Mouse (Mus musculus): ENCODE results near the gene Lrrc8b. TPM values are rescaled to one million over a fixed set of nuclear protein-coding genes. Genes with fewer than 3 reads are reported as not detected.
A peak's percentile ranks its signal among the peaks of the same experiment; 100 is the strongest.

Lrrc8b gene
- polyA plus RNA-seq, 1 experiment from 2014 or later, result 4.7 TPM

- TF ChIP-seq CTCF (IDR thresholded peaks at IDR 0.05; ENCODE audit: low read depth) (no peak), EP300 (optimal IDR thresholded peaks at IDR 0.05) (no peak)
- Histone ChIP-seq H3K9me3 (ENCODE audit: control insufficient read depth, low read length) (no peaks in the 10 kb centered on the region), H3K4me2 (replicated peaks; ENCODE audit: low read depth) (no peak overlapping the region), H3K27me3 (ENCODE audit: control insufficient read depth, insufficient read depth, low read length) (no peaks in the 10 kb centered on the region), H3K9ac (ENCODE audit: low read length) (no peak overlapping the region), H3K4me3 (ENCODE audit: low read depth, low read length) (no peak overlapping the region), H3K27ac (replicated peaks) (no peak overlapping the region), H3K4me1 (replicated peaks; ENCODE audit: control insufficient read depth, insufficient read depth) (no peaks in the 10 kb centered on the region), H3K36me3 (ENCODE audit: control insufficient read depth, insufficient read depth, low read length) (no peaks in the 10 kb centered on the region)
- DNase-seq (ENCODE audit: low spot score), result no peak
- ATAC-seq (ENCODE audit: low FRiP score, low TSS enrichment), result no peak
- 78% methylated on average over 12 of the region's 12 CpGs for WGBS
These were observed 12.8 kb downstream of the Lrrc8b start for GRCm38 (mm10) chr5:105428265-105428974.

DNA sequence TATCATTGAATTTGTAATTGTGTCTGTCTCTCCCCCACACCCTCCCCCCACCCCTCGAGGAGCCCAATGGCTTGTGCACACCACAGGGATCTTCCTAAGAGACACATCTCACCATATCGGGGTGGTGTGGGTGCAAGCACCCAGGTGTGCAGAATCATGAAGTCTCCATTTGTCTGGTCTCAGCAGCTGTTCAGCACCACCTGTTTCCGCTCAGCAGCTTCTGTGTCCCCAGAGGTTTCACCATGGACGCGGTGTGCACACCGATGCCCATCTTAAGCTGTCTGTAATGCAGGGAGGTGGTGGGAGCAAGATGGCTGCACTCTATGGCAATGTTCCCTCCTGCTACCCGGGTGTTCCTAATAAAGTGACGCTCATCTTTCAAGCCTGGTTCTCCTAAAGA is 14.6 kb downstream of the Lrrc8b start:
- Histone ChIP-seq H3K27ac (replicated peaks) (no peak overlapping the region), H3K4me1 (replicated peaks; ENCODE audit: control insufficient read depth, insufficient read depth) (no peaks in the 10 kb centered on the region), H3K27me3 (ENCODE audit: control insufficient read depth, insufficient read depth, low read length) (no peaks in the 10 kb centered on the region), H3K9me3 (ENCODE audit: control insufficient read depth, low read length) (no peaks in the 10 kb centered on the region), H3K9ac (ENCODE audit: low read length) (no peak overlapping the region), H3K4me3 (ENCODE audit: low read depth, low read length) (no peak overlapping the region), H3K36me3 (ENCODE audit: control insufficient read depth, insufficient read depth, low read length) (no peaks in the 10 kb centered on the region), H3K4me2 (replicated peaks; ENCODE audit: low read depth) (no peak overlapping the region)
- DNase-seq (ENCODE audit: low spot score) (no peak), ATAC-seq (ENCODE audit: low FRiP score, low TSS enrichment) (no peak)
- TF ChIP-seq EP300 (optimal IDR thresholded peaks at IDR 0.05), result no peak
- no peak for TF ChIP-seq CTCF (IDR thresholded peaks at IDR 0.05; ENCODE audit: low read depth)
- WGBS, result 87% methylated on average over 8 of the region's 8 CpGs

DNA sequence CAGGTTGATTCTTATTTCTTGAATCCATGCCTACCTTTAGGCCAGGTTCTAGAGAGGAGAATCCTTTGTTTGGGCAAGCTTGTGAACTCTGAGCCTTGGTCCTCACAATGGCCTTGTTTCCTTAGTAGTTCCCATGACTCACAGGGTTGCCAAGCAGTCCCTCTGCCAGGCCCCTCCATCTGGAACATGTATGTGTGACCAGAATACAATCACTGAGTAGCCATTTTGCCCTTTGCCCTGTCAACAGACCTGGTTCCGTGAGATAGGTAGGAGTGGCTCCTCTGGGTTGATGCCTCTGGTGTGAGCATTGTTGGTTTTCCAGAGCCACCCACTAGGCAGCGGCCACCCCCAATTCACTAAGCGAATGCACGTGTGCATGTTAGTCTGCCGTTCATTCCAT is 24.0 kb downstream of the Lrrc8b start:
- H3K4me3 ChIP-seq (ENCODE audit: low read depth, low read length), result no peak overlapping the region
- H3K9ac ChIP-seq (ENCODE audit: low read length), result no peak overlapping the region
- WGBS, result 78% methylated on average over 5 of the region's 5 CpGs
- TF ChIP-seq EP300 (optimal IDR thresholded peaks at IDR 0.05) (no peak), CTCF (IDR thresholded peaks at IDR 0.05; ENCODE audit: low read depth) (no peak)
- H3K27ac ChIP-seq (replicated peaks), result no peak overlapping the region
- H3K4me1 ChIP-seq (replicated peaks; ENCODE audit: control insufficient read depth, insufficient read depth), result no peaks in the 10 kb centered on the region
- DNase-seq (ENCODE audit: low spot score) (peak; percentile 66), ATAC-seq (ENCODE audit: low FRiP score, low TSS enrichment) (peak; percentile 94)
- H3K9me3 ChIP-seq (ENCODE audit: control insufficient read depth, low read length), result no peaks in the 10 kb centered on the region
- H3K27me3 ChIP-seq (ENCODE audit: control insufficient read depth, insufficient read depth, low read length), result no peaks in the 10 kb centered on the region
- no peak overlapping the region for H3K4me2 ChIP-seq (replicated peaks; ENCODE audit: low read depth)
- H3K36me3 ChIP-seq (ENCODE audit: control insufficient read depth, insufficient read depth, low read length), result no peaks in the 10 kb centered on the region

- Histone ChIP-seq H3K9ac (ENCODE audit: low read length) (no peak overlapping the region), H3K4me3 (ENCODE audit: low read depth, low read length) (no peak overlapping the region), H3K4me1 (replicated peaks; ENCODE audit: control insufficient read depth, insufficient read depth) (no peaks in the 10 kb centered on the region), H3K4me2 (replicated peaks; ENCODE audit: low read depth) (no peak overlapping the region), H3K9me3 (ENCODE audit: control insufficient read depth, low read length) (no peaks in the 10 kb centered on the region), H3K36me3 (ENCODE audit: control insufficient read depth, insufficient read depth, low read length) (no peaks in the 10 kb centered on the region), H3K27me3 (ENCODE audit: control insufficient read depth, insufficient read depth, low read length) (no peaks in the 10 kb centered on the region), H3K27ac (replicated peaks) (no peak overlapping the region)
- DNase-seq (ENCODE audit: low spot score) (no peak), ATAC-seq (ENCODE audit: low FRiP score, low TSS enrichment) (no peak)
- no peak for TF ChIP-seq CTCF (IDR thresholded peaks at IDR 0.05; ENCODE audit: low read depth)
- no peak for TF ChIP-seq EP300 (optimal IDR thresholded peaks at IDR 0.05)
- WGBS, result 54% methylated on average over 9 of the region's 9 CpGs
These were observed 25.5 kb downstream of the Lrrc8b start for GRCm38 (mm10) chr5:105440992-105441535.

DNA sequence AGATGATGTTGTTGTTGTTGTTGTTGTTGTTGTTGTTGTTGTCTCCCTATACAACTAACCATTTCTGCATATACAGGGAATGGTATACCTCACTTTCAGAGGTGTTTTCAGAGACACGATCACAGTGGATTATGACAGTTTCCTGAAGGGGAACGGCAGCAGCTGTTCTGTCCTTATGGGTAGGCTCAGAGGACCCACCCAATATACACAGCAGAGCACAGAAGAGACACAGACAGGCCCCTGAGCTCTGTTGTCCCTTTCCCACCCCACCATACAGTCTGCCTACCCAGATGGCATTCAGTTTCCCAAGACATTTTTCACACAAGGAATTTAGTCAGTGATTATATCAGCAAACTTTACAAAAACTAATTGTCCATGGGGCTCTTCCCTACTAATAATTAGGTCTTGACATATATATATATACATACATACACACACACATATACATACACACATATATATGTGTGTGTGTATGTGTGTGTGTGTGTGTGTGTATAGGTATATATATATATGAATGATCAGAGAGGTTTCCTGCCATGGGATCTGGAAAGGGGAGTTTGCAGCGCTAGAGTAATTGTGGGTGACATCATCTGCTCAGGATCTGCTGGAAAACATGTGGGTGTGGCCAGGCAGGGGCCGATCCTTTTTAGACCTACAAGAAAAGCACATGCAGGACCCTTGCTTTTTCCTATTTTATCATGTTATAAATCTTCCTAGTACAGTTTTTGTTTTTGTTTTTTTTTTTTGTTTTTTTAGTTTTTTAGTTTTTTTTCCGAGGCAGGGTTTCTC is 26.8 kb downstream of the Lrrc8b start:
- no peaks in the 10 kb centered on the region for H3K27me3 ChIP-seq (ENCODE audit: control insufficient read depth, insufficient read depth, low read length)
- no peaks in the 10 kb centered on the region for H3K4me1 ChIP-seq (replicated peaks; ENCODE audit: control insufficient read depth, insufficient read depth)
- H3K36me3 ChIP-seq (ENCODE audit: control insufficient read depth, insufficient read depth, low read length), result no peaks in the 10 kb centered on the region
- no peak for TF ChIP-seq EP300 (optimal IDR thresholded peaks at IDR 0.05)
- no peak for TF ChIP-seq CTCF (IDR thresholded peaks at IDR 0.05; ENCODE audit: low read depth)
- no peak for ATAC-seq (ENCODE audit: low FRiP score, low TSS enrichment)
- 70% methylated on average over 5 of the region's 5 CpGs for WGBS
- H3K9me3 ChIP-seq (ENCODE audit: control insufficient read depth, low read length), result no peaks in the 10 kb centered on the region
- no peak for DNase-seq (ENCODE audit: low spot score)
- no peak overlapping the region for H3K4me2 ChIP-seq (replicated peaks; ENCODE audit: low read depth)
- H3K9ac ChIP-seq (ENCODE audit: low read length), result no peak overlapping the region
- no peak overlapping the region for H3K27ac ChIP-seq (replicated peaks)
- H3K4me3 ChIP-seq (ENCODE audit: low read depth, low read length), result no peak overlapping the region

All from stomach, postnatal 0 days (tissue).